Mouse (Mus musculus) heart, adult 2 months (tissue): ENCODE measurements at regions not wholly inside any gene's neighbourhood (a gene's known extent, or its start where the extent isn't known, plus 50 kb on each side); places are given as distances from the start of the nearest gene placed in this dataset.

ENCODE experiments used
- CTCF ChIP-seq: fragments of 200-600 bp; IDR thresholded peaks from 2 replicates; pipeline ENCODE4 v1.8.1; 2022; ENCODE audit warnings: antibody characterized with exemption, mild to moderate bottlenecking, moderate library complexity
- EP300 ChIP-seq: fragments of 200-500 bp; IDR thresholded peaks from 2 replicates; pipeline ENCODE4 v1.6.1; 2011; ENCODE audit warnings: low read depth, low read length, control low read depth; ENCODE audit not compliant: insufficient read depth

GRCm38 (mm10) chr1:105906427-105906798, 83.8 kb upstream of the Zcchc2 start:
- TF ChIP-seq CTCF (no peak), EP300 (peak; percentile 40; the same call in 1 of the 2 replicates)
